Mouse (Mus musculus): ENCODE measurements around the gene Ccdc121. TPM values are rescaled to one million over a fixed set of nuclear protein-coding genes. Genes with fewer than 3 reads are reported as not detected.

Ccdc121 gene
- total RNA-seq, 1 experiment = not detected

DNA sequence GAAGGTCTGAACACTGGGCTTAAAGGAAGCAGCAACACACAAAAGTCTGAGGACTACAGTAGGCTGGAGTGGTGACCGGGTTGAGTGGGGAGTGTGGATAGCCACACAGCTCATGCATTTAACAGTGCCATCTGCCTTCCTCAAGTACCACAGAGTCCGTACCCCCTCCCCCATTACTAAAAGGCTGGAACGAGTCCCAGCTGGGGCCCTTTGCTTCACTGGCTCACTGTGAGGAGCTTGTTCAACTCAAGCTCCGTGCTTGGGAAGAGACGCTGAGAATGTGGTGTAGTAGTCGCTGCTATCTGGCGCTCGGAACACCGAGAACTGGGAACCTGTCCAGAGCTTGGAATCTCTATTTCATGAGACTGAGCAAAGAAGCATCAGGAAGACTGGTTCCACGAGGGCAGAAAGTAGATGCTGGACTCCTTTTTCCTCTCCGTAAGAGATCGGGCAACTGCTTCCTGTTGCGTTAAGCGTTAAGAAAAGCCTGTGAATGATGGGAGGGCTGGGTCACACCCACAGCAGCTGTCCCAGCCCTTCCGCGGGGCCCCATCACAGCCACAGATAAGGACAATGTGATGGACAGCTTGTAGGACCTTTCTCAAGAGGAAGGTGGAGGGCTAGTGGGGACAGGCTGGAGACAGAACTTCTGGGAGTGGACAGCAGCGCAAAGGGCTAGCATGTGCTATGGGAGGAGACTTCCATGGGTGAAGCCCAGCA, 44.5 kb downstream of the Ccdc121 start:
- Histone ChIP-seq H3K36me3 (ENCODE audit: control insufficient read depth, insufficient read depth, low read length, poor library complexity, severe bottlenecking) (no peaks in the 10 kb centered on the region), H3K27ac (ENCODE audit: insufficient read depth, low read depth, low read length, poor library complexity, severe bottlenecking) (no peak overlapping the region), H3K9ac (ENCODE audit: insufficient read depth, low read depth, low read length, poor library complexity, severe bottlenecking) (no peak overlapping the region), H3K4me3 (ENCODE audit: insufficient read depth in 1 of 2, low read depth in 1 of 2, low read length in 2 of 2, poor library complexity in 1 of 2, severe bottlenecking in 1 of 2) (no peak overlapping the region), H3K9me3 (ENCODE audit: control insufficient read depth, insufficient read depth, low read depth, low read length) (no peaks in the 10 kb centered on the region), H3K4me1 (ENCODE audit: control insufficient read depth in 2 of 2, insufficient read depth in 2 of 2, low read length in 2 of 2, poor library complexity in 1 of 2) (no peaks in the 10 kb centered on the region)
- DNase-seq (ENCODE audit: low read depth, low spot score) = no peak
- in situ Hi-C loops (cut with MboI; ENCODE audit: low sequenced_read_pairs in 2 of 2, unreplicated experiment in 2 of 2) = no loop called here
- no peak for TF ChIP-seq MAFK (IDR thresholded peaks at IDR 0.05; ENCODE audit: insufficient read depth, low read depth, low read length)
- no peak for TF ChIP-seq ZNF384 (IDR thresholded peaks at IDR 0.05; ENCODE audit: low read depth, low read length)
- TF ChIP-seq ZC3H11A (IDR thresholded peaks at IDR 0.05; ENCODE audit: borderline replicate concordance, low read depth, low read length) = no peak
- TF ChIP-seq HCFC1 (IDR thresholded peaks at IDR 0.05; ENCODE audit: borderline replicate concordance, insufficient read depth, low read length) = no peak
- TF ChIP-seq CHD2 (IDR thresholded peaks at IDR 0.05; ENCODE audit: low read depth, low read length) = no peak

DNA sequence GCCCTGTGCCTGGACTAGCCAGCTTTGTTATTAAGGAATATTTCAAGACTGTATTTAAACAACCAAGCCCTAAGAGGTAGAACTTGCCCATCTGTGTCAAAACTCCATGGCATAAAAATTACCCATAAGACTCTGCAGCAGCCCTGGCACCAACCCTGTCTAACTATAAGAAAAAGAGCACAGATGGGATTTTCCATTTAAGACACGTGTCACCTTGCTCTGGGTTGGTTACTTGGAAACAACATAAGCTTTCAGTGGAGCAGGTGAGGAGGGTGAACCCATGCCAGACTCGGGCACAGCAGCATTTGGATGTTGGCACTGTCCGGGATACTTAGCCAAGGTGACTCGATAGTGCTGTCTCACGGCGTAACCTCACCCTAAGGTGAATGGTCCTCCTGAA, 45.2 kb downstream of the Ccdc121 start:
- Histone ChIP-seq H3K27ac (ENCODE audit: insufficient read depth, low read depth, low read length, poor library complexity, severe bottlenecking) (no peak overlapping the region), H3K4me3 (ENCODE audit: insufficient read depth in 1 of 2, low read depth in 1 of 2, low read length in 2 of 2, poor library complexity in 1 of 2, severe bottlenecking in 1 of 2) (no peak overlapping the region), H3K36me3 (ENCODE audit: control insufficient read depth, insufficient read depth, low read length, poor library complexity, severe bottlenecking) (no peaks in the 10 kb centered on the region), H3K4me1 (ENCODE audit: control insufficient read depth in 2 of 2, insufficient read depth in 2 of 2, low read length in 2 of 2, poor library complexity in 1 of 2) (no peaks in the 10 kb centered on the region), H3K9ac (ENCODE audit: insufficient read depth, low read depth, low read length, poor library complexity, severe bottlenecking) (no peak overlapping the region), H3K9me3 (ENCODE audit: control insufficient read depth, insufficient read depth, low read depth, low read length) (no peaks in the 10 kb centered on the region)
- no peak for TF ChIP-seq ZC3H11A (IDR thresholded peaks at IDR 0.05; ENCODE audit: borderline replicate concordance, low read depth, low read length)
- no peak for TF ChIP-seq CHD2 (IDR thresholded peaks at IDR 0.05; ENCODE audit: low read depth, low read length)
- no peak for TF ChIP-seq HCFC1 (IDR thresholded peaks at IDR 0.05; ENCODE audit: borderline replicate concordance, insufficient read depth, low read length)
- no peak for TF ChIP-seq MAFK (IDR thresholded peaks at IDR 0.05; ENCODE audit: insufficient read depth, low read depth, low read length)
- no peak for DNase-seq (ENCODE audit: low read depth, low spot score)
- in situ Hi-C loops (cut with MboI; ENCODE audit: low sequenced_read_pairs in 2 of 2, unreplicated experiment in 2 of 2) = no loop called here

DNA sequence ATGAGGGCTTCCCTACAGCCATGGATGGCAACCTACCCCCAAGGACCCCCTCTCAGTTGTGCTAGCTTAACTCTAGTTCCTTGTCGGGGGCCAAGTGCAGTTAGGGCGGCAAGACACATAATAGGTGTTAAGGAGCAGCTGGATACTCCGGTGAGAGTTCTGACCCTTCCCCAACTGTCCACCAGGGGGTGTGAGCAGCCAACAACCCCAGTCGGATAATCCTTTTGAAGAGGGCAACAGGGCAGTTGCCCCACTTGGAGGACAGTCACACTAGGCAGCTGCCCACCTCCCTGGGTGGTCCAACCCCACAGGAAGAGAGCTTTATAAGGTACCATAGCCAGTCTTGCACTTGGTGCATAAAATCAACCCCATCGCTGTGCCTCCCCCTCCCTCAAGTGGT, 46.2 kb downstream of the Ccdc121 start:
- H3K27ac ChIP-seq (ENCODE audit: insufficient read depth, low read depth, low read length, poor library complexity, severe bottlenecking) = no peak overlapping the region
- H3K4me1 ChIP-seq (ENCODE audit: control insufficient read depth in 2 of 2, insufficient read depth in 2 of 2, low read length in 2 of 2, poor library complexity in 1 of 2) = no peaks in the 10 kb centered on the region
- H3K36me3 ChIP-seq (ENCODE audit: control insufficient read depth, insufficient read depth, low read length, poor library complexity, severe bottlenecking) = no peaks in the 10 kb centered on the region
- DNase-seq (ENCODE audit: low read depth, low spot score) = peak; percentile 27
- in situ Hi-C loops (cut with MboI; ENCODE audit: low sequenced_read_pairs in 2 of 2, unreplicated experiment in 2 of 2) = no loop called here
- TF ChIP-seq ZC3H11A (IDR thresholded peaks at IDR 0.05; ENCODE audit: borderline replicate concordance, low read depth, low read length) (no peak), CHD2 (IDR thresholded peaks at IDR 0.05; ENCODE audit: low read depth, low read length) (no peak), MAFK (IDR thresholded peaks at IDR 0.05; ENCODE audit: insufficient read depth, low read depth, low read length) (no peak), ZNF384 (IDR thresholded peaks at IDR 0.05; ENCODE audit: low read depth, low read length) (no peak), HCFC1 (IDR thresholded peaks at IDR 0.05; ENCODE audit: borderline replicate concordance, insufficient read depth, low read length) (no peak)
- no peaks in the 10 kb centered on the region for H3K9me3 ChIP-seq (ENCODE audit: control insufficient read depth, insufficient read depth, low read depth, low read length)
- H3K9ac ChIP-seq (ENCODE audit: insufficient read depth, low read depth, low read length, poor library complexity, severe bottlenecking) = no peak overlapping the region
- H3K4me3 ChIP-seq (ENCODE audit: insufficient read depth in 1 of 2, low read depth in 1 of 2, low read length in 2 of 2, poor library complexity in 1 of 2, severe bottlenecking in 1 of 2) = no peak overlapping the region

DNA sequence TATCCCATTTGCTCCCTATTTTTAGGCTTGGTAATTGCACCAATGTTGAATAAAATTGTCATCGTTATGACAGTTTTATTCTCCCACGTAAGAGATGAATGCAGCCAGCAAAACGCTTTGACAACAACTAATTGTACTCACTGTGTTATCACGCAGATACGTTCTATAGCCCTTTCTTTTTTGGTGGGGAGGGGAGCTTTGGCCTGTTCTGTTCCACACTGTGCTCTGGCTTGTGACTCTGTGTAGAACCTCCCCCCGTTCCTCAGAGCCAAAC, 48.4 kb downstream of the Ccdc121 start:
- Histone ChIP-seq H3K27ac (ENCODE audit: insufficient read depth, low read depth, low read length, poor library complexity, severe bottlenecking) (no peak overlapping the region), H3K36me3 (ENCODE audit: control insufficient read depth, insufficient read depth, low read length, poor library complexity, severe bottlenecking) (no peaks in the 10 kb centered on the region), H3K4me3 (ENCODE audit: insufficient read depth in 1 of 2, low read depth in 1 of 2, low read length in 2 of 2, poor library complexity in 1 of 2, severe bottlenecking in 1 of 2) (no peak overlapping the region), H3K9ac (ENCODE audit: insufficient read depth, low read depth, low read length, poor library complexity, severe bottlenecking) (no peak overlapping the region), H3K9me3 (ENCODE audit: control insufficient read depth, insufficient read depth, low read depth, low read length) (no peaks in the 10 kb centered on the region), H3K4me1 (ENCODE audit: control insufficient read depth in 2 of 2, insufficient read depth in 2 of 2, low read length in 2 of 2, poor library complexity in 1 of 2) (no peaks in the 10 kb centered on the region)
- DNase-seq (ENCODE audit: low read depth, low spot score) = no peak
- in situ Hi-C loops (cut with MboI; ENCODE audit: low sequenced_read_pairs in 2 of 2, unreplicated experiment in 2 of 2) = no loop called here
- TF ChIP-seq ZNF384 (IDR thresholded peaks at IDR 0.05; ENCODE audit: low read depth, low read length) (no peak), HCFC1 (IDR thresholded peaks at IDR 0.05; ENCODE audit: borderline replicate concordance, insufficient read depth, low read length) (no peak), CHD2 (IDR thresholded peaks at IDR 0.05; ENCODE audit: low read depth, low read length) (no peak), MAFK (IDR thresholded peaks at IDR 0.05; ENCODE audit: insufficient read depth, low read depth, low read length) (no peak), ZC3H11A (IDR thresholded peaks at IDR 0.05; ENCODE audit: borderline replicate concordance, low read depth, low read length) (no peak)
